8 mouse cellular contexts compared by ENCODE assay signal in genomic region chr4:106780045-106780444, GRCm38 (mm10). TPM values are rescaled to one million over a fixed set of nuclear protein-coding genes. Genes with fewer than 3 reads are reported as not detected.
DNase-seq lines count a peak whose midpoint lies in the region; ATAC-seq lines count a peak whose summit lies in the region.

No protein-coding gene starts in this region.

- no peaks in the 10 kb centered on the region for H3K27me3 ChIP-seq in limb, embryonic 10.5 days (ENCODE audit: low read depth, poor library complexity, severe bottlenecking)

- ATAC-seq in frontal cortex, adult (ENCODE audit: low TSS enrichment), result peak; percentile 22; the same call in 1 of the 2 replicates

- peaks cover 78% of the 10 kb centered on the region for H3K4me1 ChIP-seq in limb, embryonic 10.5 days

- H3K36me3 ChIP-seq in limb, embryonic 10.5 days, result peaks cover 5% of the 10 kb centered on the region; the same call in 1 of the 2 replicates

- WGBS in limb, embryonic 10.5 days, result 50% methylated on average over 3 of the region's 3 CpGs

- no peaks in the 10 kb centered on the region for H3K9me3 ChIP-seq in limb, embryonic 10.5 days (replicated peaks)

- peak overlapping the region; percentile 67 for H3K27ac ChIP-seq in limb, embryonic 10.5 days

- no peak overlapping the region for H3K4me3 ChIP-seq in limb, embryonic 10.5 days

- DNase-seq in frontal cortex, postnatal 25 days (ENCODE audit: low spot score in 2 of 2), result no peak
- DNase-seq in right cerebral cortex, postnatal 4 days, result peak; percentile 40
- DNase-seq in right cerebral cortex, postnatal 36 days (ENCODE audit: low spot score in 2 of 2), result no peak
- no peak for DNase-seq in limb, embryonic 10.5 days (ENCODE audit: low spot score)
- peak; percentile 98 for DNase-seq in retina, postnatal 1 day
- no peak for DNase-seq in thymus, postnatal 10 days (ENCODE audit: low spot score in 2 of 2)
- no peak for DNase-seq in cerebellum, postnatal 36 days

RNA-seq across cellular contexts. Expression of gene Acot11, which starts 24.8 kb away (rescaled TPM):
- 9.0 and 10.7 TPM in 2 replicates for polyA plus RNA-seq in limb, embryonic 10.5 days (2016; fragmentation: Nextera tagmentation; extraction: Ambion mirVana)

RNA-seq across cellular contexts. Expression of gene Fam151a, which starts 46.4 kb away (rescaled TPM):
- polyA plus RNA-seq in limb, embryonic 10.5 days (2016; fragmentation: Nextera tagmentation; extraction: Ambion mirVana), result 0.09 and 0.13 TPM in 2 replicates

RNA-seq across cellular contexts. Expression of gene Mroh7, which starts 49.3 kb away (rescaled TPM):
- polyA plus RNA-seq in limb, embryonic 10.5 days (2016; fragmentation: Nextera tagmentation; extraction: Ambion mirVana), result 0.04 and 0.05 TPM in 2 replicates

Comparison
In these comparisons a context has a peak if more than half of its experiments do, and no peak if none do; other contexts are left out.
1. DNase-seq: peak in right cerebral cortex, postnatal 4 days (single experiment) and retina, postnatal 1 day (single experiment); none in frontal cortex, postnatal 25 days (0 of 2), right cerebral cortex, postnatal 36 days (0 of 2), limb, embryonic 10.5 days (single experiment), thymus, postnatal 10 days (0 of 2) and cerebellum, postnatal 36 days (0 of 2).